Mouse (Mus musculus) embryonic fibroblast, embryonic 13.5 days (primary cell): ENCODE results near the gene Selenoo.

Source experiments
- CTCF ChIP-seq: IDR thresholded peaks from 2 replicates; pipeline ENCODE4 v1.5.1; 2011; ENCODE audit warnings: mild to moderate bottlenecking, control low read depth, low read length, moderate library complexity, borderline replicate concordance; ENCODE audit not compliant: insufficient read depth
- POLR2A ChIP-seq: IDR thresholded peaks from 2 replicates; pipeline ENCODE4 v1.6.1; 2011; ENCODE audit warnings: low read depth, mild to moderate bottlenecking, control low read depth, low read length, moderate library complexity

- TF ChIP-seq CTCF (no peak), POLR2A (no peak)
Observed at GRCm38 (mm10) chr15:89076156-89076731, 12.6 kb upstream of the Selenoo start.
